Mouse (Mus musculus) limb, embryonic 10.5 days (tissue): ENCODE measurements around the gene Rgs4. TPM values are rescaled to one million over a fixed set of nuclear protein-coding genes. Genes with fewer than 3 reads are reported as not detected.

Experiments
- DNase-seq: peaks from one replicate; pipeline ENCODE4 v3.0.0-alpha.2; 2017; ENCODE audit warnings: low spot score
- H3K27ac ChIP-seq: fragments of 300-500 bp; sonication (generic); 2 replicates; pipeline ENCODE4 v1.5.1; 2016; ENCODE audit warnings: mild to moderate bottlenecking
- H3K27me3 ChIP-seq: fragments of 300-500 bp; sonication (generic); 2 replicates; pipeline ENCODE4 v1.6.1; 2016; ENCODE audit warnings: low read depth, mild to moderate bottlenecking; ENCODE audit not compliant: poor library complexity, severe bottlenecking
- H3K36me3 ChIP-seq: fragments of 300-500 bp; sonication (generic); 2 replicates; pipeline ENCODE4 v1.6.1; 2016; ENCODE audit warnings: mild to moderate bottlenecking, moderate library complexity
- H3K4me1 ChIP-seq: fragments of 300-500 bp; sonication (generic); 2 replicates; pipeline ENCODE4 v1.6.1; 2016
- H3K4me3 ChIP-seq: fragments of 300-500 bp; sonication (generic); 2 replicates; pipeline ENCODE4 v1.5.1; 2016; ENCODE audit warnings: mild to moderate bottlenecking, moderate library complexity
- H3K9me3 ChIP-seq: fragments of 300-500 bp; sonication (generic); replicated peaks from 2 replicates; pipeline ENCODE4 v1.6.1; 2016; ENCODE audit warnings: mild to moderate bottlenecking
- WGBS: fragments of 180-500 bp; shearing (Covaris S2); methylation state at CpG from one replicate; pipeline ENCODE4 v1.1.7; 2016; 5-methylcytosine and 5-hydroxymethylcytosine counted together
- polyA plus RNA-seq: library from polyadenylated mRNA; unstranded; fragments of >200 nt; fragmentation: Nextera tagmentation; extraction: Ambion mirVana; gene quantifications from 2 replicates; pipeline ENCODE4 v1.2.1, GENCODE M21; 2016

The Rgs4 gene
- polyA plus RNA-seq, 1 experiment from 2014 or later = 0.05 TPM

DNA sequence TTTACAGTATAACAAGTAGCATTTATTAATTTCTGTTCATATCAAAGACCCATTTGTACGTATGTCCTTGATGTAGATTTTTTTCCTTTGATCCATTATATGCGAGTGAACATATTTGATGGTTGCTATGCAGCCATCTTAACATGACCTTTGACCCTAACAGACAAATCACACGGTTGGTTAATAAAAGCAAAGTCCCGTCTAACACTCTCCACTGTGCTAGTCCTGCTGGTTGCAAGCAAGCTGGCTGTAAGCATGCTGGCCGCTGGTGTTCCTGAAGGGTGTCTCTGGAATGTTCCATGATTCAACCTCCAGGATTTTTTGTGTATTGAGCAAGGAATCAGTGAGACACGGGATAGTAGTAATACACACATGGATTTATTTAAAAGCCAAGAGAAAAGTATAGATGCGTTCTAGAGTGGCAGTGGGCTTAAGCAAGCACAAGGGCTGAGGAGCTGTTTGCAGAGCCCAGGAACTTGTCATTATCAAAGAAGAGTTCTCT, 16.8 kb downstream of the Rgs4 start:
- 83% methylated on average over 7 of the region's 7 CpGs for WGBS
- no peak for DNase-seq
- Histone ChIP-seq H3K4me3 (no peak overlapping the region), H3K27me3 (no peaks in the 10 kb centered on the region), H3K9me3 (no peaks in the 10 kb centered on the region), H3K27ac (no peak overlapping the region), H3K4me1 (no peaks in the 10 kb centered on the region), H3K36me3 (no peaks in the 10 kb centered on the region)

GRCm38 (mm10) chr1:169726319-169726718, 21.1 kb downstream of the Rgs4 start:
- H3K4me1 ChIP-seq = no peaks in the 10 kb centered on the region
- 86% methylated on average over 3 of the region's 3 CpGs for WGBS
- no peak overlapping the region for H3K27ac ChIP-seq
- H3K36me3 ChIP-seq = no peaks in the 10 kb centered on the region
- H3K4me3 ChIP-seq = no peak overlapping the region
- DNase-seq = no peak
- H3K27me3 ChIP-seq = no peaks in the 10 kb centered on the region
- no peaks in the 10 kb centered on the region for H3K9me3 ChIP-seq

GRCm38 (mm10) chr1:169721836-169722235, 25.6 kb downstream of the Rgs4 start:
- WGBS = 90% methylated on average over 2 of the region's 2 CpGs
- H3K27ac ChIP-seq = no peak overlapping the region
- no peaks in the 10 kb centered on the region for H3K4me1 ChIP-seq
- no peaks in the 10 kb centered on the region for H3K27me3 ChIP-seq
- no peaks in the 10 kb centered on the region for H3K36me3 ChIP-seq
- no peak overlapping the region for H3K4me3 ChIP-seq
- H3K9me3 ChIP-seq = no peaks in the 10 kb centered on the region
- DNase-seq = no peak

DNA sequence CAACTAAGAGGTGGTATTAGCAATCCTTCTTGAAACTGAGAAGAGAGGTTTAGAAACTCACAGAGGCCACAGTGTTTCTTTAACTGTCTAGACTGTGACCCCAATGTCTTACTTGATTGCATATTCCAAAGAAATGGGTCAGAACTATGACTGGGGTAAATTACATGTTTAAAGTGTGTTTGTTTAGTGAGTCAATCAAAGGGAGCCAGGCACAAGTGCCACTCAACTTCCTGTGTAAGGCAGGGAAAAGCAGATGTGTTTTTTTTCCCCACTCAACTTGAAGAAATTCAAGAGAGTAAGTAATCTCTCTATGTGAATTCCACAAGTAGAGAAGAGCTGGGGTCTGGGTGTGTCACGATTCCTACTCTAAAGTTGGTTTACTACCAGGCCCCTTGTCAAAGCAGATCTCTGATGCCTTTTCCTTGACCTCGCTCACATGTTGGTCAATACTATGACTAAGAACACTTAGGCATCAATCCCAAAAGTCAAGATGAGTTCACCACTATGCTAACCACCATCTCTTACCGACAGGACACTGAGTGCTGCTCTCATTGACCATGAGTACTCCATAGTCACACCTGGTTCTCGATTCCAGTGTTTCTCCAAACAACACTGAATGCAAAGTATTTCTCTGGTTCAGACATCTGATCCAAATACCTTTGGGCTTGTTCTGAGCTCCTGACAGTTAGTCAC, 42.9 kb downstream of the Rgs4 start:
- H3K9me3 ChIP-seq = no peaks in the 10 kb centered on the region
- 91% methylated on average over 4 of the region's 4 CpGs for WGBS
- no peaks in the 10 kb centered on the region for H3K27me3 ChIP-seq
- no peaks in the 10 kb centered on the region for H3K4me1 ChIP-seq
- no peak overlapping the region for H3K4me3 ChIP-seq
- no peak overlapping the region for H3K27ac ChIP-seq
- no peak for DNase-seq
- H3K36me3 ChIP-seq = no peaks in the 10 kb centered on the region

DNA sequence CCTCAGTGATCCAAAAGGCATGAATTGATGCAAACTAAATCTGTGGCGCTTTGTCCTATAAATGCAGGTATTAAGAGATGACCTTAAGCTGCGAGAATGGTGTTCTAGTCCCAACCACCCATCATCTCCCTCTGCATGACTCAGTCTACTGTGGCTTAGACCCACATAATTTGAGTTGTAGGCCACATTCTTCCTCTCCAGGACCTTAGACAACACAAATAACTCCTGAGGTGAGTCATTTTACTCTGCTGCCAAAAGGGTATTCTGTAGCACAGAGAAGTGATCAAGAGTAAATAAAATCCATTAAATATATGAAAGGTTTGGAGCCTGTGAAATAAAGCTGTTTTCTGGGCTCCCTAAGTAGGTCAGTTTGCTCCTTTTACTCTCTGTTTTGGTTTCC, 48.3 kb downstream of the Rgs4 start:
- Histone ChIP-seq H3K27ac (no peak overlapping the region), H3K36me3 (no peaks in the 10 kb centered on the region), H3K4me1 (no peaks in the 10 kb centered on the region), H3K9me3 (no peaks in the 10 kb centered on the region), H3K4me3 (no peak overlapping the region), H3K27me3 (no peaks in the 10 kb centered on the region)
- DNase-seq = no peak
- 96% methylated on average over 2 of the region's 2 CpGs for WGBS

- 83% methylated on average over 4 of the region's 4 CpGs for WGBS
- DNase-seq = no peak
- H3K27ac ChIP-seq = no peak overlapping the region
- no peaks in the 10 kb centered on the region for H3K36me3 ChIP-seq
- H3K4me1 ChIP-seq = no peaks in the 10 kb centered on the region
- H3K9me3 ChIP-seq = no peaks in the 10 kb centered on the region
- no peaks in the 10 kb centered on the region for H3K27me3 ChIP-seq
- no peak overlapping the region for H3K4me3 ChIP-seq
Measured at GRCm38 (mm10) chr1:169697236-169697635, 50.2 kb downstream of the Rgs4 start.

DNA sequence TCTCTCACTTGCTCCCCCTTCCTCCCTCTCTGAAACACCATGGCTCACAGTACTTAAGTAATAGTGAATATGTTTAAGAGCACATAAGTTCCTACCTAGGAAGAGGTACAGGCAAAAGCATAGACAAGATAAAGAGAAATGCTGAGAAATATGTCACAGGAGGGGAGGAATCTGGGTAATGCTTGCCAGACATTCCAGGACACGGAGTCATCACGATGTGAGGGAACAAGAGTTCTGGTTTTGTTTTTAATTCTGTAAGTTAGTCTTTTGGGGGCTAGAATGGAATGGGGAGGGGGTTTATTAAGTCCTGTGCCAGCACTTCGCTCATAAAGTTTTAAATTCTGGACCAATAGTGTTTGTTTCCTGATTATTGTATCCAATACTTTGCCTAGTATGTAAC, 52.1 kb downstream of the Rgs4 start:
- Histone ChIP-seq H3K36me3 (no peaks in the 10 kb centered on the region), H3K4me1 (no peaks in the 10 kb centered on the region), H3K9me3 (no peaks in the 10 kb centered on the region), H3K27ac (no peak overlapping the region), H3K4me3 (no peak overlapping the region), H3K27me3 (no peaks in the 10 kb centered on the region)
- no peak for DNase-seq
- WGBS = 90% methylated on average over 3 of the region's 3 CpGs

DNA sequence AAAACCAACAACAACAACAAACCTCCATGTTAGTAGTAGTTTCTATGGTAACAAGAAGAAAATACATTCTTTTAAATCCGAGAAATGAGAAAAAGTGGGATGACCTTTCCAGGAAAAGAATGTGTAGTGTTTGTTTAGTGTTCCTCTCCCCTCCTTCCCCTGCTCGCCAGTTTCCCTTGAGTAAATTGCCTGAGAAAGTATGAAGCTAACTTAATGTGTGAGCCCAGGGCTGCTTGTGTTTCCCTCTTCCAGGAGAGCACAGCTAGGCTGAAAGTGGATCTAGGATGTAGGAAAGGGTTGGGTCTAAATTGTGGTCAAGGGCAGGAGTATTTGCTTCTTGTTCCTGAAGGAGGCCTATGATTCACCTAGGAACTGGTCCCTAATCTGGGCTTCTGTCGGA, 53.9 kb downstream of the Rgs4 start:
- Histone ChIP-seq H3K27ac (no peak overlapping the region), H3K4me1 (no peaks in the 10 kb centered on the region), H3K9me3 (no peaks in the 10 kb centered on the region), H3K4me3 (no peak overlapping the region), H3K27me3 (no peaks in the 10 kb centered on the region), H3K36me3 (no peaks in the 10 kb centered on the region)
- WGBS = 75% methylated on average over 3 of the region's 3 CpGs
- no peak for DNase-seq

DNA sequence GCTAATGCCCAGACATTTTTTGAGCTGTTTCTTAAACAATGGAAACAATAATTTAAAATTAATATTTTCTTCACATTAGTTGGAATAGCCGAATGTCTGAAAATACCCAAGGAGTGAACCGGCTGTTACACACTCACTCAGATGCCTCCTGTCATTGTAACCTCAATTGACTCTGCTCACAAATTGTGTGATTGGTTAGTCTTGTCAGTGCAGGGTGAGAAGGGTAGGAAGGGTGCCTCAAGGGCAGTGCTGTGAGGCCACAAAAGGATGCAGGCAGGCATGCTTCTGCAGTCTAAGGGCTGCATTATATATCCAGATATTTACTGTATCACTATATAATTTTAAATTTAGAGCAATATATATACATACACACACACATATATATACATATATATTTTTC, 54.4 kb downstream of the Rgs4 start:
- WGBS = 87% methylated on average over 2 of the region's 2 CpGs
- no peak for DNase-seq
- Histone ChIP-seq H3K4me1 (no peaks in the 10 kb centered on the region), H3K9me3 (no peaks in the 10 kb centered on the region), H3K27me3 (no peaks in the 10 kb centered on the region), H3K4me3 (no peak overlapping the region), H3K27ac (no peak overlapping the region), H3K36me3 (no peaks in the 10 kb centered on the region)

Other genes starting within 250 kb of the Rgs4 start
- 72.9 and 76.3 TPM in 2 replicates for gene Nuf2, start 216.2 kb downstream of the Rgs4 start, polyA plus RNA-seq
- gene Rgs5, start 92.1 kb downstream of the Rgs4 start, polyA plus RNA-seq = 1.1 and 1.4 TPM in 2 replicates
- not detected in 2 replicates for gene Ccdc190, start 181.0 kb upstream of the Rgs4 start, polyA plus RNA-seq
- 16.3 and 18.2 TPM in 2 replicates for gene Hsd17b7, start 221.6 kb upstream of the Rgs4 start, polyA plus RNA-seq